9 mouse cellular contexts compared by ENCODE assay signal in the genomic region with DNA sequence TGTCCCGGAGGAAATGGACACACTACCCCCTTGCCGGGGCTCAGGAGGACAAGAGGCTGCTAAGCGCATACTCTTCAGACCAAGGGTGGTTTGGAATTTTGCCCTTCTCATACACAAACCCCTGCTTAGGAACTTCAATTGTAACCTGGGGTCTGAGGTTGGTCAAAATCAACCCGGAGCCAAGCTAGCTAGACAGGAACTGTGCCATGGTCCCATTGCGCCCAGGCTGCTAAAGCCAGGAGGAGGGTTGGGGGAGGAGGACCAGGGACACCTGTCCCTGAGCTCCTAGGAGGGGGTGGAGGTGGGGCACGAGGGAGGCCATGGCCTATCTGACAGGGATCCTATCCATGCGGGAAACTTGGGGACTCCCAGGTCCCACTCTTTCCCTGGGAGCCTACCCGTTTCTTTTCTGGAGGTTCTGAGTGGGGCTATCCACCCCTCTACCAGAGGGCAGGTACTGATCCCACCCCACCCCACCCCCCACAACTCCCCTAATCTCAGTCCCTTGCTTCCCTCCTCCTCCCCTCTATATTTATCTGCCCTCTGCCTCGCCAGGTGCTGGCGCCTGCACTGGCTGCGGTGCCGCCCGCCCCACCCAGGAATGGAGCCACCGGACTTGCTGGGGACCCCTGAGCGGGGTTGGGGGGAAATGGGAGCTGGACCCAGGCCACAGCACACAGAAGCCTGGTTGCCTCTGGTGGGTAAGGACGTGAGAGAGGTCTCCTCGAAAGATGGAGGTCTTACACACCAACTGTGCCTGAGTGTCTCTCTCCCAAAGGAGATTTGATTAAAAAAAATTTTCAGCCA. TPM values are rescaled to one million over a fixed set of nuclear protein-coding genes. Genes with fewer than 3 reads are reported as not detected.
DNase-seq lines count a peak whose midpoint lies in the region; ATAC-seq and TF ChIP-seq lines count a peak whose summit lies in the region.
"Had no signal": no experiment of that assay in that cellular context is flagged by ENCODE, and none has a peak within 500 bp of the region (broad histone marks: within the 10 kb centered on the region; RNA-seq: fewer than 3 reads in every experiment).

No protein-coding gene starts in this region.

- TF ChIP-seq POLR2A in kidney, adult 2 months (IDR thresholded peaks at IDR 0.05; ENCODE audit: low read depth, low read length): no peak

- DNase-seq in kidney, adult 2 months: no peak
- DNase-seq in kidney, postnatal 36 days: no peak
- DNase-seq in cerebellum, adult 9-10 months: peak; percentile 76
- DNase-seq in hindbrain, embryonic 11.5 days (ENCODE audit: low spot score): no peak
- DNase-seq in Muller cell, postnatal 12 days (ENCODE audit: inconsistent ontology term): no peak
- no peak for DNase-seq in left cerebral cortex, postnatal 14 days (ENCODE audit: low spot score in 2 of 2)
- DNase-seq in kidney, adult 18-20 months: no peak

- H3K9me3 ChIP-seq in hindbrain, embryonic 11.5 days (ENCODE audit: control insufficient read depth, low read length): no peaks in the 10 kb centered on the region
- H3K9me3 ChIP-seq in midbrain, embryonic 12.5 days: no peaks in the 10 kb centered on the region

- intact Hi-C loops in left cerebral cortex, postnatal 14 days (cut with DNase I): loop anchor here (5.0 to 10.0 kb wide), 2 partner anchors 45 to 72 kb away; a partner anchor contains a TSS

- no peaks in the 10 kb centered on the region for H3K27me3 ChIP-seq in kidney, adult 2 months (replicated peaks; ENCODE audit: control insufficient read depth, insufficient read depth, low read length)
- H3K27me3 ChIP-seq in hindbrain, embryonic 11.5 days (ENCODE audit: control insufficient read depth, insufficient read depth, low read length): peaks cover 74% of the 10 kb centered on the region
- peaks cover 83% of the 10 kb centered on the region for H3K27me3 ChIP-seq in midbrain, embryonic 12.5 days
- H3K27me3 ChIP-seq: Patski had no signal

- H3K36me3 ChIP-seq in kidney, adult 2 months (ENCODE audit: control insufficient read depth, insufficient read depth, low read length): peaks cover 2% of the 10 kb centered on the region; the same call in 1 of the 2 replicates
- H3K36me3 ChIP-seq in hindbrain, embryonic 11.5 days (ENCODE audit: control insufficient read depth, insufficient read depth, low read length): no peaks in the 10 kb centered on the region
- peaks cover 15% of the 10 kb centered on the region for H3K36me3 ChIP-seq in midbrain, embryonic 12.5 days

- peak overlapping the region; percentile 86; the same call in 1 of the 2 replicates for H3K27ac ChIP-seq in kidney, adult 2 months (ENCODE audit: insufficient read depth, low read depth, low read length)
- no peak overlapping the region for H3K27ac ChIP-seq in hindbrain, embryonic 11.5 days (ENCODE audit: low read depth, low read length)
- H3K27ac ChIP-seq in midbrain, embryonic 12.5 days (replicated peaks): no peak overlapping the region

- H3K9ac ChIP-seq in hindbrain, embryonic 11.5 days (ENCODE audit: low read depth, low read length): peak overlapping the region; percentile 66
- peak overlapping the region; percentile 70; the same call in 1 of the 2 replicates for H3K9ac ChIP-seq in midbrain, embryonic 12.5 days (replicated peaks)

- no peak for TF ChIP-seq CTCF in kidney, adult 2 months (conservative IDR thresholded peaks at IDR 0.05; ENCODE audit: insufficient read depth, insufficient read length, low read depth, low read length)

- peaks cover 24% of the 10 kb centered on the region; the same call in 1 of the 2 replicates for H3K4me1 ChIP-seq in kidney, adult 2 months (ENCODE audit: control insufficient read depth, insufficient read depth, low read length)
- H3K4me1 ChIP-seq in hindbrain, embryonic 11.5 days (replicated peaks; ENCODE audit: control insufficient read depth, insufficient read depth, low read length): peaks cover 25% of the 10 kb centered on the region; the same call in 1 of the 2 replicates
- peaks cover 51% of the 10 kb centered on the region for H3K4me1 ChIP-seq in midbrain, embryonic 12.5 days

- ATAC-seq in hindbrain, embryonic 11.5 days (ENCODE audit: low FRiP score): no peak
- ATAC-seq in midbrain, embryonic 12.5 days (ENCODE audit: low FRiP score, low read depth): no peak

- peak overlapping the region; percentile 91 for H3K4me3 ChIP-seq in kidney, adult 2 months (ENCODE audit: insufficient read depth, low read depth, low read length)
- peak overlapping the region; percentile 72 for H3K4me3 ChIP-seq in hindbrain, embryonic 11.5 days (ENCODE audit: low read depth, low read length)
- H3K4me3 ChIP-seq in midbrain, embryonic 12.5 days: peak overlapping the region; percentile 62

- 32% methylated on average over 17 of the region's 17 CpGs for WGBS in kidney, adult 2 months
- 13% methylated on average over 17 of the region's 17 CpGs for WGBS in hindbrain, embryonic 11.5 days
- WGBS in midbrain, embryonic 12.5 days: 12% methylated on average over 17 of the region's 17 CpGs

- peak overlapping the region; percentile 86 for H3K4me2 ChIP-seq in hindbrain, embryonic 11.5 days (replicated peaks; ENCODE audit: low read depth, low read length)
- peak overlapping the region; percentile 77 for H3K4me2 ChIP-seq in midbrain, embryonic 12.5 days (replicated peaks)

RNA-seq across cellular contexts. Expression of a gene that starts 0.8 kb away (rescaled TPM):
- polyA plus RNA-seq in kidney, adult 2 months (2012; rRNA removed): 3.4 and 3.6 TPM in 2 replicates
- 0.29 and 0.39 TPM in 2 replicates for polyA plus RNA-seq in hindbrain, embryonic 11.5 days (2014; fragmentation: Nextera tagmentation; extraction: Ambion mirVana)
- 0.74 and 0.94 TPM in 2 replicates for polyA plus RNA-seq in midbrain, embryonic 12.5 days (2016; fragmentation: Nextera tagmentation; extraction: Ambion mirVana)
- total RNA-seq in left cerebral cortex, postnatal 14 days (2021): 100 to 1,000 TPM; 124 to 128 TPM

RNA-seq across cellular contexts. Expression of a gene that starts 1.6 kb away (rescaled TPM):
- 19.3 and 22.7 TPM in 2 replicates for polyA plus RNA-seq in kidney, adult 2 months (2012; rRNA removed)
- 7.7 and 8.2 TPM in 2 replicates for polyA plus RNA-seq in hindbrain, embryonic 11.5 days (2014; fragmentation: Nextera tagmentation; extraction: Ambion mirVana)
- polyA plus RNA-seq in midbrain, embryonic 12.5 days (2016; fragmentation: Nextera tagmentation; extraction: Ambion mirVana): 12.3 and 12.6 TPM in 2 replicates
- 10 to 100 TPM in 1 of 2 experiments, 1 to 10 TPM in 1; 7.7 to 10.2 TPM for total RNA-seq in left cerebral cortex, postnatal 14 days (2021)

RNA-seq across cellular contexts. Expression of a gene that starts 5.7 kb away (rescaled TPM):
- polyA plus RNA-seq in kidney, adult 2 months (2012; rRNA removed): 0.33 and 0.34 TPM in 2 replicates
- 0.19 TPM in 1 of 2 replicates, not detected in the other for polyA plus RNA-seq in hindbrain, embryonic 11.5 days (2014; fragmentation: Nextera tagmentation; extraction: Ambion mirVana)
- polyA plus RNA-seq in midbrain, embryonic 12.5 days (2016; fragmentation: Nextera tagmentation; extraction: Ambion mirVana): 0.10 and 0.17 TPM in 2 replicates
- under 1 TPM; 0.19 to 0.26 TPM for total RNA-seq in left cerebral cortex, postnatal 14 days (2021)

RNA-seq across cellular contexts. Expression of a gene that starts 13.8 kb away (rescaled TPM):
- 1.4 and 1.8 TPM in 2 replicates for polyA plus RNA-seq in kidney, adult 2 months (2012; rRNA removed)
- polyA plus RNA-seq in hindbrain, embryonic 11.5 days (2014; fragmentation: Nextera tagmentation; extraction: Ambion mirVana): 5.5 and 5.7 TPM in 2 replicates
- 9.0 and 10.3 TPM in 2 replicates for polyA plus RNA-seq in midbrain, embryonic 12.5 days (2016; fragmentation: Nextera tagmentation; extraction: Ambion mirVana)
- 10 to 100 TPM; 49.0 to 49.5 TPM for total RNA-seq in left cerebral cortex, postnatal 14 days (2021)

RNA-seq across cellular contexts. Expression of a gene that starts 49.8 kb away (rescaled TPM):
- 14.1 and 19.2 TPM in 2 replicates for polyA plus RNA-seq in kidney, adult 2 months (2012; rRNA removed)
- 97.7 and 98.6 TPM in 2 replicates for polyA plus RNA-seq in hindbrain, embryonic 11.5 days (2014; fragmentation: Nextera tagmentation; extraction: Ambion mirVana)
- 96.3 and 97.4 TPM in 2 replicates for polyA plus RNA-seq in midbrain, embryonic 12.5 days (2016; fragmentation: Nextera tagmentation; extraction: Ambion mirVana)
- total RNA-seq in left cerebral cortex, postnatal 14 days (2021): 10 to 100 TPM; 52.1 to 52.7 TPM
